Mouse (Mus musculus) kidney, adult 2 months (tissue): ENCODE results near the gene Top3b.

Experiments used
- CTCF ChIP-seq: fragments of 200-500 bp; conservative IDR thresholded peaks from 2 replicates; pipeline ENCODE4 v1.5.1; 2011; ENCODE audit warnings: low read depth, mild to moderate bottlenecking, control low read depth, low read length, moderate library complexity, mixed read lengths; ENCODE audit not compliant: insufficient read depth, insufficient read length
- POLR2A ChIP-seq: fragments of 200-500 bp; IDR thresholded peaks from one replicate; pipeline ENCODE4 v1.6.1; 2011; ENCODE audit warnings: low read depth, low read length, control low read depth

- TF ChIP-seq CTCF (no peak), POLR2A (no peak)
Observed at GRCm38 (mm10) chr16:16897056-16897584, 26.6 kb downstream of the Top3b start.
